Comparison of ENCODE assay signal across 9 mouse cellular contexts in the genomic region with DNA sequence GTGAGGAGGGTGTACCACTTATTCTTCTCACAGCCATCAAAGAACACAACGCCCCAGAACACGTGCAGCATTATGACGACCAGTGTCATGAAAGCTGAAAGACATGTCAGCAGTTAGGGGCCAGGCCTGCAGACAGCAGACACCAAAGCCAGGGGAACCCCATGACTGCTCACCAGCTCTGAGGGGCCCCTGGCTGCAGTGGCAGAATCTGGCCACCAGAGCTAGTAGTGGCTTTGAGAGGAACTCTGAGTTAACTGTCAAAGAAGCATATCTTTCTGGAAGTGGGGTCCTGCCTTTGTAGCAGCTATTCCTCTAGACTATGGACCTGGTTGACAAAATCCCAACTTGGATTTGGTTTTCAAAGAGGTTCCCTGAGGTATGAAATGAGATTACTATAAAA. TPM values are rescaled to one million over a fixed set of nuclear protein-coding genes. Genes with fewer than 3 reads are reported as not detected.
DNase-seq lines count a peak whose midpoint lies in the region; ATAC-seq and TF ChIP-seq lines count a peak whose summit lies in the region.
"Not testable (repeated sequence)": the region's sequence is repeated elsewhere in the genome, so short reads cannot be mapped to it uniquely, and the experiment has no call there.
"Had no signal": no experiment of that assay in that cellular context is flagged by ENCODE, and none has a peak within 500 bp of the region (broad histone marks: within the 10 kb centered on the region; RNA-seq: fewer than 3 reads in every experiment).

No protein-coding gene starts in this region.

- H3K4me3 ChIP-seq in MEL (ENCODE audit: control insufficient read depth in 1 of 2, insufficient read depth in 1 of 2, low read depth in 2 of 2, low read length in 2 of 2); layer of hippocampus, adult 2 months: not testable (repeated sequence)

- DNase-seq in MEL (ENCODE audit: low read depth, low spot score): peak; percentile 34
- DNase-seq in layer of hippocampus, adult 2 months (ENCODE audit: low spot score in 2 of 2): not testable (repeated sequence)
- peak; percentile 23 for DNase-seq in splenic B cell, adult 2 months (ENCODE audit: low read depth, low spot score)
- DNase-seq in thymus, postnatal 4 days: peak; percentile 75

- H3K27ac ChIP-seq in MEL (ENCODE audit: control insufficient read depth, low read depth, low read length); layer of hippocampus, adult 2 months: not testable (repeated sequence)

- H3K36me3 ChIP-seq in MEL (ENCODE audit: control insufficient read depth in 1 of 2, insufficient read depth in 2 of 2, low read length in 2 of 2); splenic B cell, adult 2 months (ENCODE audit: control insufficient read depth, insufficient read depth, low read length, poor library complexity, severe bottlenecking): not testable (repeated sequence)

- TF ChIP-seq RAD21 in MEL (IDR thresholded peaks at IDR 0.05; ENCODE audit: low read depth, low read length): peak; percentile 6; the same call in 1 of the 2 replicates

- not testable (repeated sequence) for TF ChIP-seq EP300 in MEL (IDR thresholded peaks at IDR 0.05; ENCODE audit: low read depth in 1 of 2, low read length in 2 of 2)

- not testable (repeated sequence) for H3K79me2 ChIP-seq in MEL (ENCODE audit: control insufficient read depth, insufficient read depth, low read length, poor library complexity)

- H3K4me1 ChIP-seq in MEL (ENCODE audit: control insufficient read depth in 1 of 2, insufficient read depth in 2 of 2, low read length in 2 of 2): not testable (repeated sequence)

- not testable (repeated sequence) for H3K9me3 ChIP-seq in MEL (replicated peaks; ENCODE audit: insufficient read depth, low read length)

- not testable (repeated sequence) for H3K27me3 ChIP-seq in MEL (ENCODE audit: control insufficient read depth in 1 of 2, insufficient read depth in 2 of 2, low read length in 2 of 2); splenic B cell, adult 2 months (ENCODE audit: control insufficient read depth, insufficient read depth, low read length, poor library complexity, severe bottlenecking)

- peak; percentile 30 to 40 (median 31); a peak in 5 of 6 replicates for TF ChIP-seq CTCF in MEL (IDR thresholded peaks at IDR 0.05 in 2 of 3, conservative IDR thresholded peaks at IDR 0.05 in 1 of 3; ENCODE audit: control insufficient read depth in 1 of 3, insufficient read depth in 1 of 3, low read depth in 2 of 3, low read length in 3 of 3, poor library complexity in 1 of 3, severe bottlenecking in 1 of 3)
- TF ChIP-seq CTCF in layer of hippocampus, adult 2 months (conservative IDR thresholded peaks at IDR 0.05): peak; percentile 58

- TF ChIP-seq POLR2A in MEL (IDR thresholded peaks at IDR 0.05; ENCODE audit: control insufficient read depth in 1 of 2, insufficient read depth in 1 of 2, low read depth in 1 of 2, low read length in 2 of 2, poor library complexity in 1 of 2): not testable (repeated sequence)

- ATAC-seq in erythroid progenitor cell, adult 5-6 weeks (replicated peaks; ENCODE audit: low FRiP score, poor library complexity, severe bottlenecking): peak; percentile 54
- ATAC-seq in hematopoietic stem cell, adult 5-6 weeks (replicated peaks in 1 of 2; ENCODE audit: insufficient read depth in 1 of 2, low FRiP score in 2 of 2, low TSS enrichment in 1 of 2, low read depth in 1 of 2, poor library complexity in 2 of 2, severe bottlenecking in 2 of 2): peak; percentile 56 to 75; a peak in 2 of 4 replicates
- peak; percentile 86 for ATAC-seq in megakaryocyte-erythroid progenitor cell, adult 5-6 weeks (replicated peaks; ENCODE audit: low FRiP score, low TSS enrichment, poor library complexity, severe bottlenecking)

- H3K9ac ChIP-seq in MEL (ENCODE audit: control insufficient read depth, low read depth, low read length, poor library complexity, severe bottlenecking): not testable (repeated sequence)

TF ChIP-seq in MEL, 35 proteins besides CTCF, POLR2A, EP300 and RAD21:
- TF ChIP-seq SMC3 (IDR thresholded peaks at IDR 0.05; ENCODE audit: low read depth, low read length): peak; percentile 36
TF ChIP-seq in MEL: peak in this region for 1; not testable (repeated sequence) for 34.

RNA-seq across cellular contexts. Expression of a gene that starts 10.7 kb away (rescaled TPM):
- 0.04 and 0.13 TPM in 2 replicates for total RNA-seq in MEL (2012; rRNA removed)
- under 1 TPM in 1 of 2 experiments, not detected in 1; 0.93 TPM for polyA plus RNA-seq in MEL (2012; ENCODE audit: insufficient read depth in 1 of 2, insufficient read length in 2 of 2, low read depth in 1 of 2, low replicate concordance in 2 of 2, missing spikeins in 1 of 2)
- 2.1 and 2.5 TPM in 2 replicates for total RNA-seq in erythroid progenitor cell, adult 5-6 weeks (2015; ENCODE audit: low replicate concordance)
- 0.61 and 0.77 TPM in 2 replicates for total RNA-seq in erythroid progenitor cell, adult 5-6 weeks (2017; ENCODE audit: low replicate concordance)
- total RNA-seq in hematopoietic stem cell, adult 5-6 weeks (2017): 3.1 and 5.8 TPM in 2 replicates
- 10 to 100 TPM; 32.3 to 37.1 TPM for total RNA-seq in layer of hippocampus, adult 2 months (2021)
- total RNA-seq in megakaryocyte-erythroid progenitor cell, adult 5-6 weeks (2014; fragmentation: Nextera tagmentation): 0.17 TPM in 1 of 2 replicates, not detected in the other
- 0.53 TPM in 1 of 2 replicates, not detected in the other for total RNA-seq in megakaryocyte-erythroid progenitor cell, adult 5-6 weeks (2017)

RNA-seq across cellular contexts. Expression of a gene that starts 12.3 kb away (rescaled TPM):
- not detected in 2 replicates for total RNA-seq in MEL (2012; rRNA removed)
- polyA plus RNA-seq in MEL (2012; ENCODE audit: insufficient read depth in 1 of 2, insufficient read length in 2 of 2, low read depth in 1 of 2, low replicate concordance in 2 of 2, missing spikeins in 1 of 2): not detected
- not detected in 2 replicates for total RNA-seq in erythroid progenitor cell, adult 5-6 weeks (2015; ENCODE audit: low replicate concordance)
- total RNA-seq in erythroid progenitor cell, adult 5-6 weeks (2017; ENCODE audit: low replicate concordance): not detected in 2 replicates
- 0.38 TPM in 1 of 2 replicates, not detected in the other for total RNA-seq in hematopoietic stem cell, adult 5-6 weeks (2017)
- total RNA-seq in layer of hippocampus, adult 2 months (2021): under 1 TPM; 0.56 to 0.82 TPM
- total RNA-seq in megakaryocyte-erythroid progenitor cell, adult 5-6 weeks (2014; fragmentation: Nextera tagmentation): not detected in 2 replicates
- total RNA-seq in megakaryocyte-erythroid progenitor cell, adult 5-6 weeks (2017): not detected in 2 replicates
- total RNA-seq: gastrocnemius, postnatal 36 days had no signal
- polyA plus RNA-seq: myocyte had no signal

RNA-seq across cellular contexts. Expression of a gene that starts 50.0 kb away (rescaled TPM):
- 0.23 and 0.29 TPM in 2 replicates for total RNA-seq in MEL (2012; rRNA removed)
- under 1 TPM in 1 of 2 experiments, not detected in 1; 0.39 TPM for polyA plus RNA-seq in MEL (2012; ENCODE audit: insufficient read depth in 1 of 2, insufficient read length in 2 of 2, low read depth in 1 of 2, low replicate concordance in 2 of 2, missing spikeins in 1 of 2)
- 1.7 and 11.5 TPM in 2 replicates for total RNA-seq in erythroid progenitor cell, adult 5-6 weeks (2015; ENCODE audit: low replicate concordance)
- 3.0 TPM in 1 of 2 replicates, not detected in the other for total RNA-seq in erythroid progenitor cell, adult 5-6 weeks (2017; ENCODE audit: low replicate concordance)
- total RNA-seq in hematopoietic stem cell, adult 5-6 weeks (2017): 1.4 and 5.5 TPM in 2 replicates
- 1 to 10 TPM; 7.6 to 8.4 TPM for total RNA-seq in layer of hippocampus, adult 2 months (2021)
- 1.8 TPM in 1 of 2 replicates, not detected in the other for total RNA-seq in megakaryocyte-erythroid progenitor cell, adult 5-6 weeks (2014; fragmentation: Nextera tagmentation)
- total RNA-seq in megakaryocyte-erythroid progenitor cell, adult 5-6 weeks (2017): 0.50 and 0.80 TPM in 2 replicates
